1 mouse cellular context compared by ENCODE assay signal in genomic region chrX:96419383-96419782, GRCm38 (mm10).
TF ChIP-seq lines count a peak whose summit lies in the region.

No protein-coding gene starts in this region.

TF ChIP-seq in MEL, 35 proteins besides CTCF, POLR2A, EP300 and RAD21 (continued from another document):
- TF ChIP-seq TCF12 (IDR thresholded peaks at IDR 0.05; ENCODE audit: low read depth, low read length) (peak; percentile 55; the same call in 1 of the 2 replicates), MAFK (IDR thresholded peaks at IDR 0.05; ENCODE audit: borderline replicate concordance, low read depth, low read length) (no peak), MEF2A (IDR thresholded peaks at IDR 0.05; ENCODE audit: extremely low read depth, insufficient replicate concordance, low read depth, low read length, poor library complexity, severe bottlenecking) (no peak), MYB (IDR thresholded peaks at IDR 0.05; ENCODE audit: low read depth, low read length) (no peak), ZC3H11A (IDR thresholded peaks at IDR 0.05; ENCODE audit: low read depth, low read length) (no peak), USF1 (IDR thresholded peaks at IDR 0.05; ENCODE audit: low read depth, low read length) (peak; percentile 77; the same call in 1 of the 2 replicates)
TF ChIP-seq in MEL: peak in this region for 2.
